Mouse (Mus musculus) hematopoietic stem cell, adult 5-6 weeks (primary cell): ENCODE data around the gene Col4a5. TPM values are rescaled to one million over a fixed set of nuclear protein-coding genes. Genes with fewer than 3 reads are reported as not detected.

Experiments used
- total RNA-seq: library from RNA; stranded (forward); fragments of 172-1452, 232-1000 nt; gene quantifications from 2 replicates; pipeline ENCODE4 v1.2.3, GENCODE M21; 2017

Gene Col4a5
- total RNA-seq, 1 experiment from 2014 or later, result not detected

Other genes starting within 250 kb of the Col4a5 start
- gene Col4a6, start 1.3 kb upstream of the Col4a5 start, total RNA-seq, result not detected in 2 replicates
- not detected in 2 replicates for gene Irs4, start 249.9 kb downstream of the Col4a5 start, total RNA-seq